Mouse (Mus musculus) forebrain, postnatal 0 days (tissue): ENCODE results near the gene Stub1. TPM values are rescaled to one million over a fixed set of nuclear protein-coding genes. Genes with fewer than 3 reads are reported as not detected.
"Not testable (repeated sequence)": the region's sequence is repeated elsewhere in the genome, so short reads cannot be mapped to it uniquely, and the experiment has no call there.

Experiments used
- ATAC-seq: fragments of 200-750 bp; cut with Nextera tagmentation; 2 replicates; pipeline ENCODE4 v1.8.0; 2017; ENCODE audit warnings: mild to moderate bottlenecking, moderate library complexity
- DNase-seq: peaks from one replicate; pipeline ENCODE4 v3.0.0-alpha.2; 2015
- H3K27ac ChIP-seq: fragments of 300-500 bp; sonication (generic); 2 replicates; pipeline ENCODE4 v1.5.1; 2014; ENCODE audit warnings: low read depth, mild to moderate bottlenecking, antibody characterized with exemption, low read length, moderate library complexity, mixed read lengths
- H3K27me3 ChIP-seq: fragments of 300-500 bp; sonication (generic); 2 replicates; pipeline ENCODE4 v1.6.1; 2014; ENCODE audit warnings: mild to moderate bottlenecking, low read length, mixed read lengths; ENCODE audit not compliant: insufficient read depth
- H3K36me3 ChIP-seq: fragments of 300-500 bp; sonication (generic); 2 replicates; pipeline ENCODE4 v1.6.1; 2014; ENCODE audit warnings: mild to moderate bottlenecking, moderate library complexity; ENCODE audit not compliant: insufficient read depth
- H3K4me1 ChIP-seq: fragments of 300-500 bp; sonication (generic); 2 replicates; pipeline ENCODE4 v1.6.1; 2014; ENCODE audit warnings: antibody characterized with exemption; ENCODE audit not compliant: insufficient read depth
- H3K4me2 ChIP-seq: fragments of 300-500 bp; sonication (generic); 2 replicates; pipeline ENCODE4 v1.6.1; 2014; ENCODE audit warnings: low read depth, mild to moderate bottlenecking, moderate library complexity
- H3K4me3 ChIP-seq: fragments of 300-500 bp; sonication (generic); 2 replicates; pipeline ENCODE4 v1.5.1; 2014; ENCODE audit warnings: low read depth, low read length, mixed read lengths
- H3K9ac ChIP-seq: fragments of 300-500 bp; sonication (generic); 2 replicates; pipeline ENCODE4 v1.6.1; 2014; ENCODE audit warnings: mild to moderate bottlenecking
- H3K9me3 ChIP-seq: fragments of 300-500 bp; sonication (generic); 2 replicates; pipeline ENCODE4 v1.6.1; 2016; ENCODE audit warnings: low read length
- CTCF ChIP-seq: sonication (generic); IDR thresholded peaks from 2 replicates; pipeline ENCODE4 v1.5.1; 2016; ENCODE audit warnings: antibody characterized with exemption, control low read depth, low read depth
- WGBS: fragments of 180-500 bp; shearing (Covaris S2); extraction: QIAGEN DNeasy Blood & Tissue Kit; methylation state at CpG from one replicate; pipeline ENCODE4 v1.1.7; 2014; 5-methylcytosine and 5-hydroxymethylcytosine counted together
- polyA plus RNA-seq: library from polyadenylated mRNA; unstranded; fragments of >200 nt; fragmentation: Nextera tagmentation; extraction: Ambion mirVana; gene quantifications from 2 replicates; pipeline ENCODE4 v1.2.1, GENCODE M21; 2015
- total RNA-seq: library from RNA; depleted of rRNA; stranded (reverse); fragments of >200 nt; gene quantifications from 2 replicates; pipeline ENCODE4 v1.2.3, GENCODE M21; 2014

Stub1 gene
- total and polyA plus RNA-seq, 2 experiments from 2014 or later, result 238 to 324 TPM

- Histone ChIP-seq H3K27ac (peak overlapping the region; percentile 96), H3K27me3 (no peaks in the 10 kb centered on the region), H3K4me2 (peak overlapping the region; percentile 65), H3K36me3 (no peaks in the 10 kb centered on the region), H3K9me3 (no peaks in the 10 kb centered on the region), H3K9ac (peak overlapping the region; percentile 97), H3K4me3 (peak overlapping the region; percentile 95), H3K4me1 (peaks cover 23% of the 10 kb centered on the region)
- DNase-seq (peak; percentile 36), ATAC-seq (no peak)
- TF ChIP-seq CTCF, result no peak
- WGBS, result 35% methylated on average over 5 of the region's 5 CpGs
Observed at GRCm38 (mm10) chr17:25808028-25808427, 25.2 kb downstream of the Stub1 start.

GRCm38 (mm10) chr17:25807452-25807851 is 25.8 kb downstream of the Stub1 start:
- not testable (repeated sequence) for H3K27ac ChIP-seq, H3K4me2 ChIP-seq, H3K9me3 ChIP-seq, H3K36me3 ChIP-seq, H3K27me3 ChIP-seq, H3K9ac ChIP-seq, ATAC-seq, H3K4me3 ChIP-seq, DNase-seq
- peaks cover 23% of the 10 kb centered on the region for H3K4me1 ChIP-seq
- 55% methylated on average over 2 of the region's 2 CpGs for WGBS
- peak; percentile 46 for TF ChIP-seq CTCF

- Histone ChIP-seq H3K9me3 (no peaks in the 10 kb centered on the region), H3K4me3 (no peak overlapping the region), H3K4me1 (peaks cover 27% of the 10 kb centered on the region), H3K27ac (no peak overlapping the region), H3K9ac (no peak overlapping the region), H3K4me2 (no peak overlapping the region), H3K27me3 (no peaks in the 10 kb centered on the region), H3K36me3 (no peaks in the 10 kb centered on the region)
- no peak for DNase-seq
- no peak for ATAC-seq
- 90% methylated on average over 4 of the region's 4 CpGs for WGBS
- TF ChIP-seq CTCF, result no peak
Observed at GRCm38 (mm10) chr17:25806507-25806906, 26.7 kb downstream of the Stub1 start.

- no peaks in the 10 kb centered on the region for H3K36me3 ChIP-seq
- no peaks in the 10 kb centered on the region for H3K9me3 ChIP-seq
- H3K27me3 ChIP-seq, result no peaks in the 10 kb centered on the region
- H3K9ac ChIP-seq, result peak overlapping the region; percentile 40
- peak overlapping the region; percentile 33 for H3K4me2 ChIP-seq
- DNase-seq, result peak; percentile 89
- WGBS, result 7% methylated on average over 10 of the region's 10 CpGs
- H3K4me3 ChIP-seq, result no peak overlapping the region
- peak overlapping the region; percentile 89 for H3K27ac ChIP-seq
- peaks cover 10% of the 10 kb centered on the region for H3K4me1 ChIP-seq
- no peak for TF ChIP-seq CTCF
- ATAC-seq, result peak; percentile 96
Observed at GRCm38 (mm10) chr17:25802825-25803517, 30.2 kb downstream of the Stub1 start.

- DNase-seq (peak; percentile 82), ATAC-seq (peak; percentile 32; the same call in 1 of the 2 replicates)
- no peaks in the 10 kb centered on the region for H3K36me3 ChIP-seq
- 5% methylated on average over 6 of the region's 6 CpGs for WGBS
- H3K9ac ChIP-seq, result no peak overlapping the region
- H3K27me3 ChIP-seq, result peaks cover 6% of the 10 kb centered on the region; the same call in 1 of the 2 replicates
- H3K4me1 ChIP-seq, result peaks cover 9% of the 10 kb centered on the region; the same call in 1 of the 2 replicates
- H3K4me2 ChIP-seq, result no peak overlapping the region
- H3K9me3 ChIP-seq, result no peaks in the 10 kb centered on the region
- H3K27ac ChIP-seq, result no peak overlapping the region
- TF ChIP-seq CTCF, result peak; percentile 87
- H3K4me3 ChIP-seq, result no peak overlapping the region
Observed at GRCm38 (mm10) chr17:25801029-25801428, 32.2 kb downstream of the Stub1 start.

GRCm38 (mm10) chr17:25796951-25797369 is 36.2 kb downstream of the Stub1 start, which contains the start of gene Metrn:
TSS of gene Metrn (minus strand) at chr17:25797136.
- Histone ChIP-seq H3K9me3 (no peaks in the 10 kb centered on the region), H3K27ac (peak within 1 kb of the TSS; percentile 16; the same call in 1 of the 2 replicates), H3K9ac (peak within 1 kb of the TSS; percentile 45), H3K27me3 (peaks cover 6% of the 10 kb centered on the region; the same call in 1 of the 2 replicates), H3K4me3 (peak within 1 kb of the TSS; percentile 47), H3K4me2 (peak within 1 kb of the TSS; percentile 64), H3K4me1 (peaks cover 11% of the 10 kb centered on the region), H3K36me3 (no peaks in the 10 kb centered on the region)
- DNase-seq, result peak; percentile 69
- 1% methylated on average over 33 of the region's 35 CpGs for WGBS
- no peak for TF ChIP-seq CTCF
- ATAC-seq, result peak; percentile 66

- no peak for ATAC-seq
- H3K4me3 ChIP-seq, result peak overlapping the region; percentile 47
- peak overlapping the region; percentile 16; the same call in 1 of the 2 replicates for H3K27ac ChIP-seq
- DNase-seq, result no peak
- H3K9ac ChIP-seq, result peak overlapping the region; percentile 45; the same call in 1 of the 2 replicates
- H3K4me1 ChIP-seq, result peaks cover 11% of the 10 kb centered on the region
- no peaks in the 10 kb centered on the region for H3K36me3 ChIP-seq
- 3% methylated on average over 37 of the region's 37 CpGs for WGBS
- H3K9me3 ChIP-seq, result no peaks in the 10 kb centered on the region
- H3K27me3 ChIP-seq, result peaks cover 6% of the 10 kb centered on the region; the same call in 1 of the 2 replicates
- peak overlapping the region; percentile 64 for H3K4me2 ChIP-seq
- no peak for TF ChIP-seq CTCF
Observed at GRCm38 (mm10) chr17:25796211-25796771, 36.9 kb downstream of the Stub1 start.
